Mouse (Mus musculus): Measurements from ENCODE around the gene Spon1.

GRCm38 (mm10) chr7:114029596-114029995 is 263.8 kb downstream of the Spon1 start:
- TF ChIP-seq CTCF (IDR thresholded peaks at IDR 0.05; ENCODE audit: borderline replicate concordance, extremely low read depth, insufficient read depth, insufficient read length) (no peak), POLR2A (IDR thresholded peaks at IDR 0.05; ENCODE audit: borderline replicate concordance, extremely low read depth, insufficient read depth, insufficient read length, poor library complexity, severe bottlenecking) (no peak)
